Mouse (Mus musculus) frontal cortex, postnatal 10 days (tissue): Measurements from ENCODE around the gene Vcp.

Experiments
- DNase-seq, 2 experiments: peaks; one replicate each; pipeline ENCODE4 v3.0.0; 2022; ENCODE audit warnings: low spot score in 2 of 2, mixed read lengths in 1 of 2

The Vcp gene

GRCm38 (mm10) chr4:42973868-42974267 is 26.4 kb downstream of the Vcp start:
- DNase-seq, result no peak

- no peak for DNase-seq
These were observed 27.4 kb downstream of the Vcp start for GRCm38 (mm10) chr4:42972952-42973351.

GRCm38 (mm10) chr4:42969304-42969703 is 31.0 kb downstream of the Vcp start, which contains the start of gene 1700022I11Rik:
TSS of gene 1700022I11Rik (plus strand) at chr4:42969604.
- DNase-seq, result no peak

- DNase-seq, result no peak
These were observed 35.1 kb downstream of the Vcp start for GRCm38 (mm10) chr4:42965039-42965719.

- DNase-seq, result no peak
These were observed 36.8 kb downstream of the Vcp start for GRCm38 (mm10) chr4:42963480-42963879.

- no peak for DNase-seq
These were observed 38.7 kb downstream of the Vcp start for GRCm38 (mm10) chr4:42961592-42961991.

GRCm38 (mm10) chr4:42959382-42959781 is 40.9 kb downstream of the Vcp start:
- DNase-seq, result no peak

GRCm38 (mm10) chr4:42958942-42959341 is 41.4 kb downstream of the Vcp start:
- no peak for DNase-seq

- DNase-seq, result no peak
These were observed 42.3 kb downstream of the Vcp start for GRCm38 (mm10) chr4:42957979-42958378.

GRCm38 (mm10) chr4:42957306-42957705 is 43.0 kb downstream of the Vcp start:
- DNase-seq, result no peak

GRCm38 (mm10) chr4:42956581-42956980 is 43.7 kb downstream of the Vcp start:
- DNase-seq, result no peak

GRCm38 (mm10) chr4:42955200-42955599 is 45.1 kb downstream of the Vcp start:
- DNase-seq, result no peak

GRCm38 (mm10) chr4:42954297-42954696 is 46.0 kb downstream of the Vcp start:
- DNase-seq, result peak; percentile 73 to 79

GRCm38 (mm10) chr4:42953435-42954094 is 46.7 kb downstream of the Vcp start:
- peak in 1 of 2 experiments; percentile 59 for DNase-seq

- no peak for DNase-seq
These were observed 47.7 kb downstream of the Vcp start for GRCm38 (mm10) chr4:42952563-42952962.

GRCm38 (mm10) chr4:42951206-42952195 is 48.8 kb downstream of the Vcp start:
- no peak for DNase-seq

- peak; percentile 87 to 92 for DNase-seq
These were observed 50.2 kb downstream of the Vcp start for GRCm38 (mm10) chr4:42950065-42950558.

GRCm38 (mm10) chr4:42949676-42950051 is 50.6 kb downstream of the Vcp start, which contains the start of gene Dnajb5:
TSS of gene Dnajb5 (plus strand) at chr4:42949814.
- DNase-seq, result peak; percentile 99

- DNase-seq, result no peak
These were observed 51.1 kb downstream of the Vcp start for GRCm38 (mm10) chr4:42949051-42949675.

- DNase-seq, result no peak
These were observed 51.8 kb downstream of the Vcp start for GRCm38 (mm10) chr4:42948527-42948926.

- DNase-seq, result peak; percentile 89 to 96
These were observed 53.5 kb downstream of the Vcp start for GRCm38 (mm10) chr4:42946733-42947290.
